Comparison of ENCODE assay signal across 11 mouse cellular contexts in genomic region chr10:24888343-24888742, GRCm38 (mm10). TPM values are rescaled to one million over a fixed set of nuclear protein-coding genes. Genes with fewer than 3 reads are reported as not detected.
"Had no signal": no experiment of that assay in that cellular context is flagged by ENCODE, and none has a peak within 500 bp of the region (broad histone marks: within the 10 kb centered on the region; RNA-seq: fewer than 3 reads in every experiment).

No protein-coding gene starts in this region.

- DNase-seq: kidney, postnatal 10 days; kidney, postnatal 36 days; left cerebral cortex, postnatal 4 days; liver, postnatal 0 days; lung, embryonic 14.5 days; midbrain, embryonic 14.5 days; right cerebral cortex, adult 18-20 months; right cerebral cortex, postnatal 25 days; spleen, adult 18-20 months; thymus, postnatal 25 days had no signal

RNA-seq across cellular contexts. Expression of gene Arg1, which starts 38.9 kb away (rescaled TPM):
- total RNA-seq: left cerebral cortex, postnatal 14 days; left cerebral cortex, postnatal 4 days had no signal
